Mouse (Mus musculus): ENCODE data around the gene Scyl1.

The Scyl1 gene

GRCm38 (mm10) chr19:5713255-5713654 lies 58.0 kb downstream of the Scyl1 start:
- no peak for DNase-seq

- no peak for DNase-seq
Measured at GRCm38 (mm10) chr19:5711907-5712460, 59.2 kb downstream of the Scyl1 start.

- DNase-seq, result peak; percentile 77 to 85
Measured at GRCm38 (mm10) chr19:5711218-5711617, 60.0 kb downstream of the Scyl1 start.

GRCm38 (mm10) chr19:5710581-5710980 lies 60.6 kb downstream of the Scyl1 start:
- no peak for DNase-seq

- DNase-seq, result no peak
Measured at GRCm38 (mm10) chr19:5710068-5710467, 61.2 kb downstream of the Scyl1 start.

Data from lung, adult 18-20 months (tissue).